Mouse (Mus musculus): Measurements from ENCODE around the gene Wdr89. TPM values are rescaled to one million over a fixed set of nuclear protein-coding genes. Genes with fewer than 3 reads are reported as not detected.
A peak's percentile ranks its signal among the peaks of the same experiment; 100 is the strongest.

The Wdr89 gene
- polyA plus RNA-seq, 1 experiment = 7.0 TPM

- H3K4me3 ChIP-seq (ENCODE audit: insufficient read depth, low read length) = no peak overlapping the region
Measured at GRCm38 (mm10) chr12:75649706-75650093, 19.6 kb downstream of the Wdr89 start.

GRCm38 (mm10) chr12:75649058-75649705, 20.2 kb downstream of the Wdr89 start:
- Histone ChIP-seq H3K27ac (ENCODE audit: insufficient read depth, low read length) (no peak overlapping the region), H3K4me3 (ENCODE audit: insufficient read depth, low read length) (no peak overlapping the region), H3K4me1 (ENCODE audit: control insufficient read depth, insufficient read depth, low read length) (peaks cover 2% of the 10 kb centered on the region; the same call in 1 of the 2 replicates)
- TF ChIP-seq CTCF (IDR thresholded peaks at IDR 0.05; ENCODE audit: extremely low read depth, insufficient read depth, low read length) (no peak), POLR2A (IDR thresholded peaks at IDR 0.05; ENCODE audit: extremely low read depth, insufficient read depth, low read length) (no peak)

More at GRCm38 (mm10) chr12:75649706-75650093, 19.6 kb downstream of the Wdr89 start:
- H3K4me1 ChIP-seq (ENCODE audit: control insufficient read depth, insufficient read depth, low read length) = peaks cover 2% of the 10 kb centered on the region; the same call in 1 of the 2 replicates
- no peak for TF ChIP-seq CTCF (IDR thresholded peaks at IDR 0.05; ENCODE audit: extremely low read depth, insufficient read depth, low read length)
- no peak for TF ChIP-seq POLR2A (IDR thresholded peaks at IDR 0.05; ENCODE audit: extremely low read depth, insufficient read depth, low read length)
- no peak overlapping the region for H3K27ac ChIP-seq (ENCODE audit: insufficient read depth, low read length)

GRCm38 (mm10) chr12:75648281-75648680, 21.1 kb downstream of the Wdr89 start:
- Histone ChIP-seq H3K4me3 (ENCODE audit: insufficient read depth, low read length) (no peak overlapping the region), H3K27ac (ENCODE audit: insufficient read depth, low read length) (no peak overlapping the region), H3K4me1 (ENCODE audit: control insufficient read depth, insufficient read depth, low read length) (peaks cover 2% of the 10 kb centered on the region; the same call in 1 of the 2 replicates)
- TF ChIP-seq POLR2A (IDR thresholded peaks at IDR 0.05; ENCODE audit: extremely low read depth, insufficient read depth, low read length) (no peak), CTCF (IDR thresholded peaks at IDR 0.05; ENCODE audit: extremely low read depth, insufficient read depth, low read length) (0 out of 2 replicates have a peak, but pooled peaks have one; percentile 16)

DNA sequence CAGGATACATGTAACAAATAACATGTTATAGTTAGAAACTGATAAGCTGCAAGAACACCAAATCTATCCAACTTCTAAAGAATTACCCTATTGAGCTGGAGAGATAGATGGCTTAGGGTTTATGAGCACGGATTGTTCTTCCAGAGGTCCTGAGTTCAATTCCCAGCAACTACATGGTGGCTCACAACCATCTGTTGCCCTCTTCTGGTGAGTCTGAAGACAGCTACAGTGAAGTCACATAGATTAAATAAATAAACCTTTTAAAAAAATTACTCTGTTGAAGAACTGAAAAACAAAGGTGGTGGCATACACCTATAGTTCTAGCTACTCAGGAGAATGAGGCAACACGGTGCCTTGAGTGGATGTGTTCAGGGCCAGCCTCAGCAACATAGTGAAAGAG, 21.7 kb downstream of the Wdr89 start:
- H3K4me1 ChIP-seq (ENCODE audit: control insufficient read depth, insufficient read depth, low read length) = peaks cover 2% of the 10 kb centered on the region; the same call in 1 of the 2 replicates
- TF ChIP-seq POLR2A (IDR thresholded peaks at IDR 0.05; ENCODE audit: extremely low read depth, insufficient read depth, low read length) (no peak), CTCF (IDR thresholded peaks at IDR 0.05; ENCODE audit: extremely low read depth, insufficient read depth, low read length) (no peak)
- no peak overlapping the region for H3K27ac ChIP-seq (ENCODE audit: insufficient read depth, low read length)
- no peak overlapping the region for H3K4me3 ChIP-seq (ENCODE audit: insufficient read depth, low read length)

- no peak for TF ChIP-seq POLR2A (IDR thresholded peaks at IDR 0.05; ENCODE audit: extremely low read depth, insufficient read depth, low read length)
- peak; percentile 21; the same call in 1 of the 2 replicates for TF ChIP-seq CTCF (IDR thresholded peaks at IDR 0.05; ENCODE audit: extremely low read depth, insufficient read depth, low read length)
- Histone ChIP-seq H3K27ac (ENCODE audit: insufficient read depth, low read length) (no peak overlapping the region), H3K4me1 (ENCODE audit: control insufficient read depth, insufficient read depth, low read length) (peaks cover 2% of the 10 kb centered on the region; the same call in 1 of the 2 replicates), H3K4me3 (ENCODE audit: insufficient read depth, low read length) (no peak overlapping the region)
Measured at GRCm38 (mm10) chr12:75645780-75646179, 23.6 kb downstream of the Wdr89 start.

DNA sequence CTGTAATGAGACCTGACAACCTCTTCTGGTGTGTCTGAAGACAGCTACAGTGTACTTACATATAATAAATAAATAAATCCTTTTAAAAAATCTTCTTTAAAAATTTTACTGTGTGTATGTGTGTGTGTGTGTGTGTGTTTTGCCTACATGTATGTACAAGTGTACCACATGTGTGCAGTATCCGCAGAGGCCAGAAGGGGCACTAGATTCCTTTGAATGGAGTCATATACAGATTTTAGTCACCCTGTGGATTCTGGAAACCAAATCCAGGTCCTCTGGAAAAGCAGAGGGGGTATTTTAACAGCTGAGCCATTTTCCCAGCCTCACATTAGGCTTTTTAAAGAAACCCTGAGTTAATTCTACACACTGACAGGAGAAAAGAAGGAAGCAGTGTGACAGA, 27.6 kb downstream of the Wdr89 start:
- no peaks in the 10 kb centered on the region for H3K4me1 ChIP-seq (ENCODE audit: control insufficient read depth, insufficient read depth, low read length)
- TF ChIP-seq POLR2A (IDR thresholded peaks at IDR 0.05; ENCODE audit: extremely low read depth, insufficient read depth, low read length) (no peak), CTCF (IDR thresholded peaks at IDR 0.05; ENCODE audit: extremely low read depth, insufficient read depth, low read length) (no peak)

DNA sequence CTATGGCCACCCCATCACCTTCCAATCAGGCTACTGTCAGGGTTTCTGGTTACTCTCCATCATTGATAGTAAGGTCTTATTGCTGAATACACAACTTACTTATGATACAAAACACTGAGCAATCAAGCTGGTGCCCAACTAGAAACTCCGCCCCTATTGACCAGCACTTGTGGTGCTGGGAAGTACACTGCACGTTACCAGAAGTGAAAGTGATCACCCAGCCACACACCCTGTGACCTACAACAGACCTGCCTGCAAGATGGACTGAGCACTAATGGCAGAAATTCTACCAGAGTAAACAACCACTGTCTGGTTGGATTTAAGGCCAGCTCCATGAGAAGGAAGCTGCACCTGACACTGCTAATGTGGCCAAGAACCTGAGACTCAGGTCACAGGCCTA, 31.0 kb downstream of the Wdr89 start:
- TF ChIP-seq CTCF (IDR thresholded peaks at IDR 0.05; ENCODE audit: extremely low read depth, insufficient read depth, low read length) (no peak), POLR2A (IDR thresholded peaks at IDR 0.05; ENCODE audit: extremely low read depth, insufficient read depth, low read length) (no peak)
- H3K27ac ChIP-seq (ENCODE audit: insufficient read depth, low read length) = no peak overlapping the region
- no peak overlapping the region for H3K4me3 ChIP-seq (ENCODE audit: insufficient read depth, low read length)
- H3K4me1 ChIP-seq (ENCODE audit: control insufficient read depth, insufficient read depth, low read length) = no peaks in the 10 kb centered on the region

More for the DNA sequence above, 27.6 kb downstream of the Wdr89 start:
- Histone ChIP-seq H3K27ac (ENCODE audit: insufficient read depth, low read length) (no peak overlapping the region), H3K4me3 (ENCODE audit: insufficient read depth, low read length) (no peak overlapping the region)

DNA sequence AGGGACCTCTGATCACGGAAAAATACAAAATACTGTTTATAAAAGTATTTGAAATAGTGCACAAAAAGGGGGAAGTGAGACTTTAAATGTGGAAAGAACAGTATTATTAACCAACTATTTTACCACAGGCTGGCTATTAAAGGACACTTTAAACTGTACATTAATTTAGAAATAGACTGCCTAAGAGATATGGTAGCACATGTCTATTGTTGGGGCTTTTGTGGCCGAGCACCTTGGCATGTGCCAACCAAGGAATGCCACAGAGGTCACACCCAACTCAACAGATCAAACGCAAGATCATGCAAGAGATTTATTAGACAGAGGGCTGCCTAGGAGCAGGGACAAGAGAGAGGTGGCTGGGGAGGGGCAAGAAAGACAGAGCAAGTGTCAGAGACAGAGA, 32.2 kb downstream of the Wdr89 start:
- TF ChIP-seq CTCF (IDR thresholded peaks at IDR 0.05; ENCODE audit: extremely low read depth, insufficient read depth, low read length) (no peak), POLR2A (IDR thresholded peaks at IDR 0.05; ENCODE audit: extremely low read depth, insufficient read depth, low read length) (no peak)
- Histone ChIP-seq H3K4me3 (ENCODE audit: insufficient read depth, low read length) (no peak overlapping the region), H3K4me1 (ENCODE audit: control insufficient read depth, insufficient read depth, low read length) (no peaks in the 10 kb centered on the region), H3K27ac (ENCODE audit: insufficient read depth, low read length) (no peak overlapping the region)

DNA sequence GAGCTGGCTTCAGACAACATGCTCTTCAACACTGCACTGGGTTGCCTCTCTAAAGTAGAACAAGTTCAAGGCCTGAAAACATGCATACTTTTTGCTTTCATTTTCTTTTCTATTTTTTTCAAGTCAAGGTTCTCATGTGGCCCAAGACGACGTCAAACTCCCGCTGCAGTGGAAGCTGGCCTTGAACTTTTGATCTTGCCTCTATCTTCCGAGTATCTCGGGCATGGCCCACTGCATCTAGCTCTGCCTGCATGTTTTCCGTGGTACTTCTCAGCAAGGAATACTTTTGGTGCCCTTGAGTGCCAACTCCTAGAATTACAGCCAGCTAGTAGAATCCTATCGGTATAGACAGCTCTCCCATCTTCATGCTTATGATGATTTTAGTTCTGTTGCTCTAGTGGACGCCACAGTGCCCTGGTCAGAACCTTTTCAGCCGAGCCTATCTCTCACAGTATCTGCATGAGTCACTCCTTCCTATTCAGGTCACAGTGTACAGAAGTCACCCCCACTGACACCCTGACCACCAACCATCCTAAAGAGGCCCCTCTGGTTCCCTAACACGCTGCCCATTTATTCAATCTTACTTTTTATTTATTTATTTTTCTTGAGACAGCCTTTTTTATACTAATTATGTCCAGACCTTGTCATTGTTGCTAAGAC, 33.4 kb downstream of the Wdr89 start:
- TF ChIP-seq CTCF (IDR thresholded peaks at IDR 0.05; ENCODE audit: extremely low read depth, insufficient read depth, low read length) (no peak), POLR2A (IDR thresholded peaks at IDR 0.05; ENCODE audit: extremely low read depth, insufficient read depth, low read length) (no peak)
- H3K4me1 ChIP-seq (ENCODE audit: control insufficient read depth, insufficient read depth, low read length) = no peaks in the 10 kb centered on the region

DNA sequence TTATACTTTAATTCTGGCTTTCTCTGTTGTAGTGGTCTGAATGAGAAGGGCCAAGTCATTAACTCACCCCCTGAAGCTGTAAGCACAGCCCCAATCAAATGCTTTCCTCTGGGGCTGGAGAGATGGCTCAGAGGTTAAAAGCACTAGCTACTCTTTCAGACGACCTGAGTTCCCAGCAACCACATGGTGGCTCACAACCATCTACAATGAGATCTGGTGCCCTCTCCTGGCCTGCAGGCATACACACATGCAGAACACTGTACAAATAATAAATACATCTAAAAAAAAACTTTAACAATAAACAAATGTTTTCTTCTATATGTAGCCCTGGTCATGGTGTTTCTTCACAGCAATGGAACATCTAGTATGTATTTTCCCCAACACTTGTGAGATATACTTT, 39.7 kb downstream of the Wdr89 start:
- Histone ChIP-seq H3K27ac (ENCODE audit: insufficient read depth, low read length) (no peak overlapping the region), H3K4me1 (ENCODE audit: control insufficient read depth, insufficient read depth, low read length) (no peaks in the 10 kb centered on the region), H3K4me3 (ENCODE audit: insufficient read depth, low read length) (no peak overlapping the region)
- no peak for TF ChIP-seq CTCF (IDR thresholded peaks at IDR 0.05; ENCODE audit: extremely low read depth, insufficient read depth, low read length)
- TF ChIP-seq POLR2A (IDR thresholded peaks at IDR 0.05; ENCODE audit: extremely low read depth, insufficient read depth, low read length) = no peak

More for the DNA sequence above, 33.4 kb downstream of the Wdr89 start:
- Histone ChIP-seq H3K27ac (ENCODE audit: insufficient read depth, low read length) (no peak overlapping the region), H3K4me3 (ENCODE audit: insufficient read depth, low read length) (no peak overlapping the region)
